Mouse (Mus musculus): ENCODE measurements around the gene Arhgap27. TPM values are rescaled to one million over a fixed set of nuclear protein-coding genes. Genes with fewer than 3 reads are reported as not detected.
"Not testable (repeated sequence)": the region's sequence is repeated elsewhere in the genome, so short reads cannot be mapped to it uniquely, and the experiment has no call there.

The Arhgap27 gene
- polyA plus RNA-seq, 1 experiment, result 16.6 TPM

DNA sequence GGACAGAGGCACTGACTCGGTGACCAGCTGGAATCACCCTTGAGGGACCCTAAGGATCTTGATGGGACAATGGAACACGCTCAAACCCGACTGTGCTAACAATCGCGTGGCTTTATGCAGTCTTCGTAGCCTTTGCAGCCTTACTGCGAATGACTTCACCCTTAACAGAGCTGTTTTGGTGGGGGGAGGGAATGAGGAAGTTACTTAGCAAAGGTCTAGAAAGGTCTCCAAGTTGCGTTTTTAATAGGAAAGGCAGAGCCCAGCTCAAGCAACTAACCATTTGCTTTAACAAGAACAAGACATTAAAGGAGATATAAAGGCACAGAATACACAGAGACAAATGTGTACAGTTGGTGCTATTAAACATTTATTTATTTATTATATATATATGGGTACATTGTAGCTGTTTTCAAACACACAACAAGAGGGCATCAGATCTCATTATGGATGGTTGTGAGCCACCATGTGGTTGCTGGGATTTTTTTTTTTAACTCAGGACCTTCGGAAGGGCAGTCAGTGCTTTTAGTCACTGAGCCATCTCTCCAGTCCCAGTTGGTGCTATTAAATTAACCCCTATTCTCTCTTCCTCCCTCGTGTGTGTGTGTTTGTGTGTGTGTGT, 53.4 kb downstream of the Arhgap27 start:
- no peak for DNase-seq (ENCODE audit: extremely low spot score in 1 of 2, low spot score in 1 of 2)

DNA sequence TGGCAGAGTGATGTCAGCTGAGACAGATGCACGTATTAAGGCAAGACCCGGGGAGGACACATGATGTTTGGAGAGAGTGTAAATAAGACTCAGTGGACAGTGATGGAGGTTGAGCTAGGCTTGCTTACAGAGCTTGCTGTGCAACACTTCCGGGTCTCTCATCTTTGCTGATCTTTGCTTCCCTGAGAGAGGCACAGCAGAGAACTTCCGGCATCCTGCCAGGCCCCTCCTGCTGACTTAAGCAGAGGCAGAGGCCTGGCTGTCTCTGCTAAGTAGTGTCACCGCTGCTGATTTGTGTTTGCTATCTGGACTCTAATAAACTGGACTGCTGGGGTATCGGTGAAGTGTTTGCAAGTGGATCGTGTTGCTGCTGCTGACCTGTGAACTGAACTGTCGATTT, 55.6 kb downstream of the Arhgap27 start:
- DNase-seq (ENCODE audit: extremely low spot score in 1 of 2, low spot score in 1 of 2), result no peak

DNA sequence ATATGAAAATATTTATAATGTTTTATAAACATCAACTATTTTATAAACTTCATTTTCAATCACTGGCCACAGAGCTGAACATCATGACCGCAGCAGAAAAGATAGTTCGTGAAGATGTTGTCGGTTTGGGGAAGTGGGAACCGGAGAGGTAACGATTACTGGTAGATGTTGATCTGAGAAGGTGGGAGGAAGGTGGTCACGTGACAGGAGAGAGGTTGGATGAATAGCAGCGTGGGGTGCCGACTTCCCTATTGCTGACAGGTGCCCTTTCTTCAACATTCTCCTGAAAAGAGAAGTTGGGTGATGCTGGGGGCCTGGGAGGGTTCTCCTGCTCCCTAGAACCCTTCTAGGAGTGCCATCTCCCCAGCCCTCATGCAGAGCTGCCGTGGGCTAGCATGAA, 59.0 kb downstream of the Arhgap27 start:
- DNase-seq (ENCODE audit: extremely low spot score in 1 of 2, low spot score in 1 of 2), result no peak

DNA sequence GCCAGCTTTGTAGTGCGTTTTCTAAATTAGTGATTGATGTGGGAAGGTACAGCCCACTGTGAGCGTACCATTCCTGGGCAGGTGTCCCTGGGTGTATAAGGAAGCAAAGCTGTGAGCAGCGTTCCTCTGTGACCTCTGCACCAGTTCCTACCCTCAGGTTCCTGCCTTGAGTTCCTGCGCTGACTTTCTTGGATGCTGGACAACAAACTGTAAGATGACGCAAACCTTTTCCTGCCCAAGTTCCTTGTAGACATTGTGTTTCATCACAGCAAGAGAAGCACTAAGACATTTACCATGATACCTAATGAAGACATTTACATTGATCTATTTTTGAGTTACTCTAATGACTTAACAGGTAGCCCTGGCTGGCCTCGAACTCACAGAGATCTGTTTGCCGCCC, 68.7 kb downstream of the Arhgap27 start:
- no peak for DNase-seq (ENCODE audit: extremely low spot score in 1 of 2, low spot score in 1 of 2)

DNA sequence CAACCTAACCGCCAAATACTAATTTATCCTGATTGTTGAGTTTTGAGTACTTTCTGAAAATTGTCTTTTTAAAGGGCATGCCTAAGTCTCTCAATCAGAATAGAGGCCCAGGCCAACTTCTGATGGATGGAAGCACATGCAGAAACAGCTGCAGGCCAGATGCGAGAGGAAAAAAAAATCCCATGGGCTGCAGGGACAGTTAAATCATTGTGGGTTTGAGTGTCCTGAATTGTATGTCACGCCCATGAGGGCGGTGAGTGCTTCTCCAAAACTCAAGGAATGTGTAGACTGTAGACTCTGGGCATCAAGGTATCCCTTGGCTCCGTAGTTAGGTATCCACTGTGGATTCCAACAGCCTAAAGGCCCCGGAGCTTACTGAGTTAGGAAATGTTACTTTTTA, 69.4 kb downstream of the Arhgap27 start:
- no peak for DNase-seq (ENCODE audit: extremely low spot score in 1 of 2, low spot score in 1 of 2)

DNA sequence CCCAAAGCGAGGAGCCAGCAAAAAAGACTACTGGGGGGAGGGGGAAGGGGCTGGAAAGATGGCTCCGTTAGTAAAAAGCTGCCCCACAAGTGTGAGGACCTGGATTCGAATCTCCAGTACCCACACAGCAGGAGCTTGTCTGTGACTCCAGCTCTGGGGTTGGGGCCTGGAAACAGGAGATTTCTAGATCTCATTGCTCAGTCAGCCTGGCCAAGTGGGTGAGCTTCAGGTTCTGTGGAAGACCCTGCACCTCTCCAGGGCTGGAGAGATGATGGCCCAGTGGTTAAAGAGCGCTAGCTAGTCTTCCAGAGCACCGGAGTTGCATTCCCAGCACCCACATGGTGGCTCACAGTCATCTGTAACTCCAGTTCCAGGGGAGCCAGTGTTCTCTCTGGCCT, 70.6 kb downstream of the Arhgap27 start:
- no peak for DNase-seq (ENCODE audit: extremely low spot score in 1 of 2, low spot score in 1 of 2)

DNA sequence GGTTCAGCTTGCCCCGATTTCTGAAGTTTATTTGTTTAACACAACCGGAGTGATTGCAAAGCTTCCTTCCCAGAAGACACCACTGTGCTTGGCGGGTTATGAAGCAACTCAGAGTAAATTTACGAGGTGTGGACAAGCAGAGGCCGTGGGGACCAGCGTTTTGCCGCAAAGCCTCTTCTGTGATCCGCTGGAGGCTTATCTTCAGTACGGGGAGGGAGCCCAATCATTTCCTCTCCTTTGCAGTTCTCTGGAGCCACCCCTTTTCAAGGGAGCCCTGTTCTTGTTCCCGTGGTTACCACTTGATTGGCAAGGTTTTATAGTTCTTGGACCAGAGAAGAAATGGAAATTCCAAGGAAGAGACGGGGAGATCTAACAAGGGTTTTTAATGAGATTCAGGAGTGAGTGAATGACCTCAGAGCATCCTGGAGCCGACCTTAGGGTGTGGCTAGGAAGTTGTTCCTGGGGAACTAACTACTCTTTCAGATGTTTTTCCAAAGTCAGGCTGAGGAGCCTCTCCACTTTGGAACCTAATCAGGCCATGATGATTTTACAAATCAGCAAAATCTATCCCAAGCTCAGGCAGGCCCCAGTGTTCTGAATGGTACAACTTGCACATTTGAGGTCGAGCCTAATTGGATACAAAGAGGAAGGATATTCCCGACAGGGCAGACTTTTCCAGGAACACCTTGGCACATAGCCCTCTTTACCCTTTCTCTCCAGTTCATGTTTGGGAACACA, 71.2 kb downstream of the Arhgap27 start:
- no peak for DNase-seq (ENCODE audit: extremely low spot score in 1 of 2, low spot score in 1 of 2)

DNA sequence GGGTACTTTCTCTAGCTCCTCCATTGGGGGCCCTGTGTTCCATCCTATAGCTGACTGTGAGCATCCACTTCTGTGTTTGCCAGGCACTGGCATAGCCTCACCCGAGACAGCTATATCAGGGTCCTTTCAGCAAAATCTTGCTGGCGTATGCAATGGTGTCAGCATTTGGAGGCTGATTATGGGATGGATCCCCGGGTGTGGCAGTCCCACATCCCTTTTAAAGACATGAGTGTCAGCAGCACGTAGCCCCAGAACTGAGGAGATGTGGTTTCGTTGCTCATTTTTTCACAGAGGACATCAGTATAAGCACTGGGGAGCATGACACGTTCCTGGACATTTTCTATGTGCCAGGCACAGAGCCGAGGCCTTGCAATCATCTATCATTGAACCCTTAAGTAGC, 72.7 kb downstream of the Arhgap27 start:
- DNase-seq (ENCODE audit: extremely low spot score in 1 of 2, low spot score in 1 of 2), result not testable (repeated sequence)

DNA sequence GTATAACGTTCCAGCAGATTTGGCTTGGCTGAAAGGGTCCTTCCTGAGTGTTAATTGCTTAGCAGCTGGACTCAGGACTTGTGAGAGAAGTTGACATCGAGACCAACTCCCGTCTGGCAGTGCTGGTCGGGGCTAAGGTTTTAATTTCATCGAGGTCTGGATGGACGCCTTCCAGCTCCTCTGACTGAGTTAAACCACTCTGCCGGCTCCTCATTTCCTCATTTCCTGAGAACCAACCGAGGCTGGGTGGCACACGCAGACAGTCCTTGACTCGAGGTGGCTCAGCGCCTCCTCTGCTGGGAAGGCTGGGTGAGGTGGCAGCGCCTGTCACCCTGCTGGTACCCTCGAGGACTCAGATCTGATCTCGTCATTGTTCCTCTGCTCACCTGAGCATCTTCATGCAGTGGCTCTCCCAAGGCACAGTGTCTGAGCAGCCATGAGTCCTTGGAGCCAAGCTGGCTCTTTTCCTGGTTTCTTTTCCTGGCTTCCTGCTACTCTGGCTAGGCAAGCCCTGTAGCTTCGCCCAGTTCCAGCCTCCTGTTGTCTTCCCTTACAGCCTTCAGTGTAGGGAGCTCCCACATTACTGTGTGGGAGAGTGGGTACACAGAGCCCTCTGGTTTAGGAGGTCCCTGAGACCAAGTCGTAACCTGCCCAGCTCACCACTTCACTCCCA, 75.1 kb downstream of the Arhgap27 start:
- DNase-seq (ENCODE audit: extremely low spot score in 1 of 2, low spot score in 1 of 2), result no peak

DNA sequence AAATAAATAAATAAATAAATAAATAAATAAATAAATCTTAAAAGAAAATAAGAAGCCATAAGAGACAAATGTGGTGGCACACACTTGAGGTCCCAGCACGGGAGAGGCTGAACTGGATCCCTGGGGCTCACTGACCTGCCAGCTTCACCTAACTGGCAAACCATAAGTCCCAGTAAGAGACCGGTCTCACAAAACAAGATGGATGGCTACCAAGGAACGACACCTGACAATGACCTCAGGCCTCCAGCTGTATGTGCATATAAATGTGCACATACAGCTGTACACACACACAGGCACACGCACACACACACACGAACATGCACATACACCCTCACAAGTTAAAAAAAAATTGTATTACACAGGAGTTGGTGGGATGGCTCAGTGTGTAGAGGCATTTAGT, 76.6 kb downstream of the Arhgap27 start:
- DNase-seq (ENCODE audit: extremely low spot score in 1 of 2, low spot score in 1 of 2), result no peak

DNA sequence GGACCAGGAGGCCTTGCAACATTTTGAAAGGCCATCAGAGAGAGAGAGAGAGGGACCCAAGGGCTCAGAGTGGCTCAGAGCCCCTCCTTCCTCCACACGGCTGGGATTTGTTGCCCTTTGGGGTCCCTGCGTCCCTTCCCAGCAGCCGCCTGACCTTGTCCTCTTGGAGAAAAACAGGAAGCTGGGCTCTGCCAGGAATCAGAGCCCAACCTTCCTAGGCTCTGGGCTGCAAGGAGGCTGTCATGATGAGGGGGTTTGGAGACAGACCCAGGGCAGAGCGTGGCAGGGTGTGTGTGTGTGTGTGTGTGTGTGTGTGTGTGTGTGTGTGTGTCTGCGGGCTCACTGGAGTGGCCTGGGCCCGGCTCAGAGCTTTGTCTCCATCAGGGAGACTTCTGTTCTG, 77.5 kb downstream of the Arhgap27 start:
- DNase-seq (ENCODE audit: extremely low spot score in 1 of 2, low spot score in 1 of 2), result no peak

DNA sequence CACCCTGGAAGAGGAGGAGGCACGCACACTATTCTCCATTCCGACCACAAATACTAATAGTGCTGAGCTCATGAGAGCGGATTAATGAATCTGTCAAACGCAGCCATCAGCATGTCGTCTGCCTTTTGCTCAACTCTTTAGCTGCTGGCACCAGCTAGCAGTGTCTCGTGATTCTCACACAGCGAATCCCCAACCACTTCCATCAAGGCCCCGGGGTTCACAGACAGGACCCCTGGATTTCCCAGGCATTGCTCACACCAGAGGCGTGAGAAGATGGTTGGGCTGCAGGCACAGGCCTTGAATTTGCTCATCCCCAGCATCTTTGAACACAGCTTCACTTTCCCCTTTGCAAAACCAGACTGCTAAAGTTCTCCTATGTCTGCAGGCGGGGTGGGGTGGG, 78.2 kb downstream of the Arhgap27 start:
- no peak for DNase-seq (ENCODE audit: extremely low spot score in 1 of 2, low spot score in 1 of 2)

DNA sequence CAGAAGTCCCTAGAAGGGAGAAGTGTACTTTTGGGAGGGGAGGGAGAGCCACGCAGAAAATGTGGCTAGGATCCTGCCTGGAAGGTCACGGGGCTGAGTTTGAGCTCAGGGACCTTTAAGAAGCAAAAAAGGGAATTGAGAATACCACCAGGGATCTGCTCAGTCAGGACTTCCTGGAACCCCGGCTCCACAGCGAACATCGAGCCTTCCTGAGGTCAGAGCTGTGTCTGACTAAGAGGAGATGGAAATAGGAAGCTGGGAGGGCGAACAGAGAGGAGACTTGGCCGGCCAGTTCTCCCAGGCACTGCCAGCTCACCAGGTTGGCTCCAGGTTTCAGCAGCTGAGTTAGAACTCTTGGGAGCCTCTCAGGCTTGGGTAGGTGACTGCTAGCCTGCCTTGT, 81.7 kb downstream of the Arhgap27 start:
- DNase-seq (ENCODE audit: extremely low spot score in 1 of 2, low spot score in 1 of 2), result no peak

Other genes with a start within 250 kb of the Arhgap27 start
- gene Hexim1, start 247.5 kb downstream of the Arhgap27 start, polyA plus RNA-seq (2012; rRNA removed), result 25.6 and 25.8 TPM in 2 replicates
- 11.5 and 14.1 TPM in 2 replicates for gene Hexim2, start 231.3 kb downstream of the Arhgap27 start, polyA plus RNA-seq (2012; rRNA removed)
- 76.2 and 85.2 TPM in 2 replicates for gene Fmnl1, start 192.6 kb downstream of the Arhgap27 start, polyA plus RNA-seq (2012; rRNA removed)
- 5.3 and 6.0 TPM in 2 replicates for gene 1700023F06Rik, start 155.1 kb downstream of the Arhgap27 start, polyA plus RNA-seq (2012; rRNA removed)
- 1.4 and 1.5 TPM in 2 replicates for gene Spata32, start 145.3 kb downstream of the Arhgap27 start, polyA plus RNA-seq (2012; rRNA removed)
- gene Map3k14, start 96.2 kb downstream of the Arhgap27 start, polyA plus RNA-seq (2012; rRNA removed), result 3.8 and 4.3 TPM in 2 replicates
- gene Plekhm1, start 49.0 kb upstream of the Arhgap27 start, polyA plus RNA-seq (2012; rRNA removed), result 15.6 and 15.7 TPM in 2 replicates
- not detected in 2 replicates for gene Lrrc37a, start 140.9 kb upstream of the Arhgap27 start, polyA plus RNA-seq (2012; rRNA removed)